Mouse (Mus musculus) c-Kit-positive CD71-positive TER-119-positive erythroid progenitor cells, embryonic 14.5 days (primary cell): Measurements from ENCODE around the gene 6030468B19Rik.
"Not testable (repeated sequence)": the region's sequence is repeated elsewhere in the genome, so short reads cannot be mapped to it uniquely, and the experiment has no call there.

Source experiments
- DNase-seq: peaks from one replicate; pipeline ENCODE4 v3.0.0-alpha.2; 2013; ENCODE audit warnings: low spot score

6030468B19Rik gene

DNA sequence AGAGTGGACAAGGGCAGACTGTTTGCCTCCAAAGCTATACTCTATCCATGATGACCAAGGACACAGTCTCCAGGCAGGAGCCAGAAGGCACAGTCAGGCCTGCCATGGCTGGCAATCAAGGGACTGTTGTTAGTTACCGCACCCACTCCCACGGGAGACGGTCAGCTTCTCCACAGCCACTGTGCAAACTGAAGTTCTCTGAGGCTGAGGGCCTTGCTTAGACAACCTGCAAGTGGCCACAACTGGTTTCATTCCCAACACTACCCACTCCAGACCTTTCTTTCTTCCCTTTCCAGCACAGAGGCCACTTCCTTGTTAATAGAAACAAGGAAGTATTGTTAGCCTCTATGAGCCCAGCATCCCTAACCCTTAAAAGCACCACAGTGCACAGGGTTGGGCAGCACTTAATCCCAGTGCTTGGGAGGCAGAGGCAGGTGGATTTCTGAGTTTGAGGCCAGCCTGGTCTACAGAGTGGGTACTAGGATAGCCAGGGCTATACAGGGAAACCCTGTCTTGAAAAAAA lies 5.8 kb downstream of the 6030468B19Rik start:
- DNase-seq = no peak

DNA sequence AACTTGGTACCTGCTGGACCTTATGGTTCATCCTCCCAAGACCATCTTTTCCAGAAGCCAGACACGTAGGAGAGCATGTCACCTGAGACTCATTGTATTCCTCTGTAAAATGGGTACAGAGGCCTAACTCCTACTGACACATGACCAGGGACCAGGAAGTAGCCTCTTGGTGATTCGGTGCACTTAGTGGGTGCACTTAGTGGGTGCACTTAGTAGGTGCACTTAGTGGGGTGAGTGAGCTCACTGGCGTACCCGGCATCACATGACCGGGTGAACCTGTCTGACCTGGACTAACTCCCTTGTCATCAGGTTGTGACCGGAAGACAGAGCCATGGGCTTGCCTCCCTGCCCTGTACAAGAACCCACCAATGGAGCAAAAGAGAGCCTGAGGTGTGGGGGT lies 9.3 kb downstream of the 6030468B19Rik start:
- DNase-seq = no peak

DNA sequence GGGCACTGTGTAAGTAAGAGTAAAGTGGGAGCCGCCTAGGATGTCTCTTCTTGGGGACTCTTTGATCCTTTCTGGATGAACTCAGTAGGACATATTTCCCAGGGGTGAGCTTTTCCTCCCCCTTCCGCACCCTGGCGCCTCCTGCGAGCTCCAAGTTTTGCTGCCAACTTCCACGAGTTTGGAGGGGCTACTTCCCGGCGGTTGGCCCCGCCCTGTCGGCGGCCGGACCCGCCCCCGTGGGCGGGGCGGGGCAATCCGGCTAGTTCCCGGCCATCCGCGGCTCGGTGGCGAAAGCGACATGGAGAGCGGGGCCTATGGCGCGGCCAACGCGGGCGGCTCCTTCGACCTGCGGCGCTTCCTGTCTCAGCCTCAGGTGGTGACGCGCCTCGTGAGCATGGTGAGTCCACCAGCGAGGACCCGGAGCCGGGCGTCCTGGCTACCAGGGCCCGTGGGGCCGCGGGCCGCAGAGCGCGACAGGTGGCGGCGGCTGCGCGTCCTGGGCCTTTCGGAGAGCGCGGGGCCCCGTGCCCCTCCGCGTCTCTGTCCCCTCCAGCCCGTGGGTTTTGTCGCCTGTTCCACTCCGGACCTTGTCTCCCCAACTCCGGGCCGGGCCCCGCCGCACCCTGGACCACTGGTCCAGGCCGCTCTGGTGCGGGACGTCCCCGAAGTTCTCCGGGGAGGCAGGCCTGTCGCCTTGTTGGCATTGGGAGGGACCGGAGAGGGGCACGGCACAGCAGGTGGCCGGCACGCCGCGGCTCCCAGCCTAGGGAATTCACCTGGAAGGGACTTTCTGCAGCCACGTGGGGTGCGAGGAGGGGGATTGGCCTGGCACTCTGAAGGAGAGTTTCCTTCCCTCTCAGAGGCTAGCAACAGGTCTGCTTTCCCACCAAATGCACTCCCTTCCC lies 12.2 kb downstream of the 6030468B19Rik start, which contains the start of the genes Gm20708 and Syngr2:
TSS of gene Gm20708 (plus strand) at position 262 of the 905 bp plus-strand sequence.
TSS of gene Syngr2 (plus strand) at position 262 of the 905 bp plus-strand sequence.
- peak; percentile 77 for DNase-seq

DNA sequence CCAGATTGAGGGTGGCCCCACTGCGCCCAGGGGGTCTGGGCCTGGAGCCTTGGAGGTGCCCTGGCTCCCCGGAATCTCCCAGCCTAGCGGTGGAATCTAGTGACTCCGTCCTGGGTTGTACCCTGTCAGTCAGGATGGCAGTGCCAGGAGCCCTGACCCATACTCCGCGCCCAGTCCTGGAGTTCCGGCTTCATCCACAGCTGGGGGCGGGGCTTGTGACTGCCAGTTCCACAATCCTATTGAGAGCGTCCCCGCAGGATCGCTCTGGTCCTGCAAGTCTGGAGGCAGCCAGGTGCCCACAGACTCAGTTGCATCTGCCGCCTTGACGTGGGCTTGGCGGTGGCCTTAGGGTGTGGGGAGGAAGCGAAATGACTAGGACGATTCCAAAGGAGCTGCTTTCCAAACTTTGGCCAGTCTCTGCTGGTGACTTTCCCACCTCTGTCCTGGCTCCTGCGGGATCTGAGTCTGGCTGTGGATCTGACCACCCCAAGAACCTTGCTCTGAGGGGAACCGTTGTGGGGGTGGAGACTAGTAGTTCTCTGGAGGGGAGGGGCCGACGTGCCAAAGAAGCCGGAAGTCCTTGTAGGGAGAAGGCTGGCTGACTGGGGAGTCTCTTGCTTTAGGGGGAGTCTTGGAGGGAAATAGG lies 13.1 kb downstream of the 6030468B19Rik start:
- peak; percentile 78 for DNase-seq

DNA sequence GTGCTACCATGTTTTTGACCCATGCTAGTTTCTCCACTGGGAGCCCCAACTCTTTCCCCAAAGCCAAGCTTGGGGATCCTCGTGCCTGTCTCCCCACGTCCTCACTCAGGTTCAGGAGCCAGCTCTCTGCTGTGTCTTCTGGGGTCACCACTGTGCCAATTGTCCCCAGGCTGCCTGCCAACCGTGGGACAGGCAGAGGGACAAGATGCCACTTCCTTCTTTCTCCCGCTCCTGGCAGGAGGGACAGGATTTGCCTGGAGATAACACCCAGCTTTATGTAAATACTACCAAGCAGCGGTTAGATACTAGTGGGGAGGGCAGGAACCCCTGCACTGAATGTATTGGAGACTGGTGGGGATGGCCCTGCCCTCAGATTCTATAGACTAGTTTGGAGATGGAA lies 16.4 kb downstream of the 6030468B19Rik start:
- DNase-seq = no peak

DNA sequence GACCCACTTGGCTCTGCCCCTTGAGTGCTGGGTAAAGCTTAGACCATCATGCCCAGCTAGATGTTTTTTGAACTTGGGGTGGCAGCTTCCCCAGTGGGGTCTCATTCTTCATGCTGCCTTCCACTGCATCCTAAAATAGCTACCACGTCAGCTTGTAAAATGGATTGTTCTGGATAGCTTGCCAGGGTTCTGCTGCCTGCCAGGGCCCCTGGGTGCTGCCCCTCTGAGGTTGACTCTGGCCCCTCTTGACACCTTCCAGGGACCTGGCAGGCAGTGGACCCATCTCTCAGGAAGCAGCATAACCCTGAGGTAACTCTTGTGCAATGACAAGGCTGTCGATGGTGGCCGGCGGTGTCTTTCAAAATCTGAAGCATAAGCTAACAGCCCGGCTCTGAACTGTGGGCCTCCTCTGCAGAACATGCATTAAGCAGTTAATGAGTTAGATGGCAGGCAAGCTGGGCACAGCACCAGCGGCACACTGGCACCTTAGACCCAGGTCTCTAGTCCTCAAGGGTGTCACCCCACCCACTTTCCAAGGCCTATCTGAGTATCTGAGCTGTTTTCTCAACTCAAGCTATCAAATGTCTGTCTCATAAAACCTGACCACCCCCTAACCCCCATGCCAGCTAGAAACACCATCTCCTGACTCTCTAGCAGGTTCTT lies 17.4 kb downstream of the 6030468B19Rik start:
- DNase-seq = no peak

DNA sequence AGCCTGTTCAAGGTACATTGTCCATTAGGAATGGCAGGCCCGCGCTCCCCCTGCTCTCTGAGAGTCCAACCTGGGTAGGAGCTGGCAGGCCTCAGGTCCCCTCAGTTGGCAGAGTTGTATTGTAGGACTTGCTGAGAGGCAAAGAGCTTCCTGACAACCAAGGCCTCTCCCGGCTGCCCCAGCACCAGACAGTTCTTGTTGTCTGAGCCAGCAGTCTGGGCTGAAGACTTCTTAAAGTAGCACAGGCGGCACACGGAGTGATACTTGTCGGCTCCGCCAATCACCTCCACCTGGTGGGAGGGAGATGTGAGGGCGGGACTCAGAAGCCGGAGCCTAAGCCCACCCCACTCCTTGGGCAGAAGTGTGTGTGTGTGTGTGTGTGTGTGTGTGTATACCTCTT lies 18.4 kb downstream of the 6030468B19Rik start:
- not testable (repeated sequence) for DNase-seq

DNA sequence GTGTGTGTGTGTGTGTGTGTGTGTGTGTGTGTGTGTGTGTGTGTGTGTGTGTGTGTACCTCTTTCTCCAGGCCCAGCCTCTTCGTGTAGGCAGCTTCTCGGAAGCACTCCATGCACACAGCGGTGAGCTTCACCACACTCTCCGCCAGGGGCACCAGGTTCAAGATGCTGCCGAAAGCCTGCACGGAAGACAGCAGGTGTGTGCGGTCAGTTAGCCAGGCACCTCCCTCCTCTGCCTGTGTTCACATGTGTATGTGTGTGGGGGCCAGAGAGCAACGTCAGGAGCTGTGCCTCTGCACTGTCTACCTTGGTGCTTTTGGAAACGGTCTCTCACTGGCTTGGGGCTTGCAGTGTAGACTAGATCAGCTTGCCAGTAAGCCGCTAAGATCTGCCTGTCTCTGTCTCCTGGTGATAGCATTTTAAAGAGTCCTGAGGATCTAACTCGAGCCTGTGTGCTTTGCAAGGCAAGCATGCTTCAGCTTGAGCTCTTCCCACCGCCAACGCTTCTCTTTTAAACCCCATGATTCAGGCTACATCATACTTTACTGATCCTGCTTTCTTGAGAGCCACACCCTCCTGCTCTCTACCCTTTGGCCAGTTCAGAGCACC lies 19.0 kb downstream of the 6030468B19Rik start:
- DNase-seq = no peak

DNA sequence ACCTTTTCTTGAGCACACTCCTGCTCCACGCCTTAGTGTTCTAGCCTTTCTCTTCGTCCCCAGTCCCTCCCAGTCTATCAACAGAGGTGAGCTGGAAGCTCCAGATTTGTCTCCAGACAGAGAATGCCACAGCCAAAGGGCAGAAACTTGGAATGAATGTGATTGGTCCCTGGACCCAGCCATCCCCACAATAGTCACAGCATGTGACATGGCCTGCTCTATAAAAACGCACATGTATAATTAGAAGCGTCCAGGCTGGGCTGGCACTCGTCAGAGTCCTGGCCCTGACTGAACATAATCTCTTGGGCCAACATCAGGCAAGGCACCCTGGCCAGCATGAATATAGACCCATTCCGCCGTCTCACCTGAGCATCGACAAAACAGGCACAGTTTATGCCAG lies 21.6 kb downstream of the 6030468B19Rik start:
- no peak for DNase-seq

DNA sequence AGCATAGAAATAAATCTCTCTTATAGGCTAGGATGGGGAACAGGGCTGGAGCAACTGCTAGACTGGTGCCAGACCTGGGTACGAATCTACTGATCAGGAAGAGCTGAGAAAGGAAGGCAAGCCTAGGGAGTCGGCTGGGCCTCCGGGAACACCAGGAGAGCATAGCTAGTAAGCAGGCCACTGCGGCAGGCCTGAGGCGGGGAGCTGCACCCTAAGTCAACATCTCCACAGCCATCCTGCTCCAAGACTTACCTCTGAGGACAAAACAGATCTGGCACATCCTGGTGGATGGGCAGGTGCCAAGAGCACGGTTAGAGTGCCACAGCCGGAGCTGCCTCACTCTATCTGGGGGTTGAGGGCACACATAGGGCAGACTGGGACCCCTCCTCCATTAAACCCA lies 22.7 kb downstream of the 6030468B19Rik start:
- DNase-seq = no peak

DNA sequence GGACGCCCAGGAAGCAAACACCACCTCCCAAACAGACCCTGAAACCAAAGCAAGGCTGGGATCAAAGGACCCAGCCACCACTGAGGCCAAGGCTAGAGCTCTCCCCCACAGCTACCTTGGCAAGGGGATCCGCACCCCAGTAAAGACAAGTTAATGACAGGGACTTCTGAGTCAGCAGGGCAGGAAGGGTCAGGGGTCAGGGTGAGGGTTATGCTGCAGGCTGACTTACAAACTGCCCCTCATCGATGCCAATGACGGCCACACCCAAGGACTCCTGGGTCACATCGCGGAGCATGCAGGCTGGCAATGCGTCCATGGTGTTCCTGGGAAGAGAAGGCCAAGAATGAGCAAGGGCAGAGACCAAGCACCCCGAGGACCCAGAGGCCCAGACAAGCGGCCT lies 24.4 kb downstream of the 6030468B19Rik start:
- no peak for DNase-seq

DNA sequence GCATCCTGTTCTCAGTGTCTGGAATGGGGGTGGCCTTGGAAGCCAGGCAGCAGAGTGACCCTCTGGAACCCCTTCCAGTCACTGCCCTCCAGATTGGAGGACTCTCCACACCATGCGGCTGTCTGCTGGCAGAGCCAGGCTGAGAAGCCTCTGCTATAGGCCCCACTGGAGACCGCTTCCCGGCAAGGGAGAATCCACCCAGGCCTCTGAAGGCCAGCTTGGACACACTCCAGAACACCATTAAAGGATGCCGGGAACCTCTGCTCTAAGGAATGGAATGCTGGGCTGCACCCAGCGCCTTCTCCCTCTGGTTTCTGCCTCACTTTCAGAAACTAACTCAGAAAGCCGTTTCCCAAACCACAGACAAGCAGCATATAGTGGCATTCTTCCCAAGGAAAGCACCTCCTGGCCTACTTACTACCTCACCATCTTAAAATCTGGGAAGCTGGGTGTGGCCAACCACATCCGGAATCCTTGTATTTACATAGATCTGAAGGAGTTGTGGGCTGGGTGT lies 25.3 kb downstream of the 6030468B19Rik start:
- no peak for DNase-seq

DNA sequence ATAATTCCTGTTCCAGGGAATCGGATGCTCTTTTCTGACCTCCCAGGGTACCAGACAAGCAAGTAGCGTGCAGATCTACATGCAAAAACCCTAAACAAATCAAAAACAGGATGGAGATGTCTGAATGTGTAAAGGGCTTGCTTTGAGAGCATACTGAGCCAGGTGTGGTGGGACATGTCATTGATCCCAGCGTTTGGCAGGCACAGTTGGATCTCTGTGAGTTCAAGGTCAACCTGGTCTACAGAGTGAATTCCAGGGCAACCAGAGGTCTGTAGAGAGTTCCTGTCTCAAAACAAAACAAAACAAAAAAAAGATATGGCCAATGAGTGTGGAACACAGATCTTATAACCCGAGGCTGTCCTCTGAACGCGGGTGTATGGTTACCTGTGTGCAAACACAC lies 26.0 kb downstream of the 6030468B19Rik start:
- no peak for DNase-seq

DNA sequence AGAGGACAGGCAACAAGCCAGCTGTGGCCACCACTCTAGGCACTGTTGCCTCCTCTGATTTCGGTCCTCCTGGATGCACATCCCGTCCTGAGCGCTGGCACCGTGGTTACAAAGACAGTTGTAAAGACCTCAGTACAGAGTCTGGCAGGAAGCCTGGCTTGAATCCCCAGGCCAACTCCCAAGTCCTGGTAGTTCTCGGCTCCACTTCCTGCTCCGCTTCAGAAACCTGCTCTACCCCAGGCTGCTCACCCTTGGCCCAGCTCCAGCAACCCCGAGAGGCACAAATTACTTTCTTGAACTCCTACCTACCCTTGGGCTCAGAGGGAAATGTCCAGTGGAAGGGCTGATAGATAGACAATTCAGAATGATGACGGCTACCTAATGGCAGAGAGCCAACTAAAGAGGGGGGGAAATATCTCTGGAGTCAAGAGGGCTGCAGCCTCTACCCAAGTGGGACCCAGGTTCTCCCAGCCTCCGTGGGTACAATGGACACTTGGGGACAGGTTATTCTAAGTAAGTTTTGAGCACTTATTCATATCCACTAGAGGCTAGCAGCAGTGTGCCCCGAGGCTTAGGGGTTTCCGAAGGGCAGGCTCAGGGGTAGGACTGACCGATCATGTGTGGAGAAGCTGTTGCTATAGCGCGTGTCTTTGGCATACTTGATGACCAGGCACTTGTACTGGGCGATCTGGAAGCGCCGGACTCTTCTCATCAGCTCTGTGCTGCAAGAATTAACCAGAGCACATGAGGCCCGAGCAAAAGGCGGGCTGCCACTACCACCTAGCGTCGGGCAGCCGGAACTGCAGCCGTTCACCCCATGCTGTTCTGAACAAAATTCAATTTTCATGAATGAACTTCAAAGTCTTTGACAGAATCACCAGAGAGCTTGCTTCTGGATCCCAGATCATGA lies 26.9 kb downstream of the 6030468B19Rik start:
- DNase-seq = peak; percentile 79

DNA sequence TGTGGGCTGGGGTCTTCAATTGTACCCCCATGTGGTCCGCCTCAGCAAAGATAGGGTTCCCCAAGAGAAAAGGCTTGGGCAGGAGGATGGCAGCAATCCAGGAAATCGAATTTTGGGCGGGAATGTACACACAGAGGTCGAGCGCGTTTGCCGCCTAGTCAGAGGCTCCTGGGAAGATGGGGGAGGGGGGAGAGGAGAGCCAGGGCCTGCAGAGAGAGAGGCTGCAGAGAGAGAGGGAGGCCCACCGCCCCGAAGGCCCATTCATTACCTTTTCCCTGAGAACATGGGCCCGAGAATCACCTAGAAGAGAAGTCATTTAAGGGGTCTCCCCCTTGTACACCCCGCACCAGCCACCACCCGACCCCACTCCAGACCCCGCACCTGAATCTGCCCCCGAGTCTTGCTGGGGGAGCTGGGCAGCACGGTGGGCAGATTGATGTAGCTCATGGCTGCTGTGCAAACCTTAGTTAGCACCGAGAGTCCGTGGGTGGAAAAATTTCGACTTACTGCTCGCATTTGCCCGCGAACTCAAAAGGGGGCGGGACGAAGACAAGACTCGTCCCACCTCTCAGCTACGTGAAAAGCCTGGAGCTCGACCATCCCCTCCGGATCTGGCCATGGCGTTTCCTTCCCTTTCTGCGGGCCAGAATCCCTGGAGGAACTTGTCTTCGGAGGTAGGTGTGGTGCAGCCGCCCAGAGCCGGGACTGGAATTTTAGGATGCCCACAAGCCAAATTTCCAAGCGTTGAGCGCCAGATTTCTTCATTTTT lies 28.1 kb downstream of the 6030468B19Rik start, which contains the start of the genes Afmid and Tk1:
TSS of gene Afmid (plus strand) at position 592 of the 769 bp plus-strand sequence.
TSS of gene Tk1 (minus strand) at position 760 of the 769 bp plus-strand sequence.
- DNase-seq = peak; percentile 84

DNA sequence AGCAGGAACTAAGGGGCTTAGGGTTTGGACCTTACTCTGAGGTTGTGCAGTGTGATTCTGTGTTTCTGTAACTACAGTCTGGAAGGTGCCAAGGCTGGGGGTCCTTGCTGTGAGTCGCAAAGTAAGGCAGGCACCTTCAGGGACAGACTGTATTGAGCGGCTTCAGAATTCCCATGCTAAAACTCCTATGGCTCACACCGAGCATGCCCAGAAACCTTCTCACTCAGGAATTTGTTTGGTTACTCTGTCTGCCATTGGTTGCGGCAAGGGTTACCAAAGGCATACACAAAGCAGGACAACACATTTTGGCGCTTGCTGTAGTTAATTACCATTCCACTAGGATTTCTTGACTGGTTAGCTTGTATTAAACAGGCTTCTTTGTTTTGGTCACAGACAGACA lies 28.7 kb downstream of the 6030468B19Rik start:
- no peak for DNase-seq

DNA sequence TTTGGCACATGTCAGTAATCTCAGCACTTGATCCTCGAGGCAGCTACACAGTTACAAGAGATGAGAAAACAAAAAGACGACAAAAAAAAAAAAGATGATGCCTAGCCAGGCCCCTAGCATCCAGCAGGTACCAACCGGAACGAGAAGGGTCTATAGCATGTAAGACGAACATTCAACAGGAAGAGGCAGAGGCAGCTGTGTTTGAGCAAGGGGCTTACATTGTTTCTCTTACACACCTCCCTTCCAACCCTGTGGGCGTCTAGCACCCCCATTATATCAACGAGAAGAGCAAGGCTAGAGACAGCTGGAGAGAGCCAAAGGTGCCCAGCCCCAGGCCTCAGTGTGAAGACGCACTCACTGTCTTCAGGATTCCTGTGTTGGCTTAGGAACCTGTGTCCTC lies 29.5 kb downstream of the 6030468B19Rik start:
- DNase-seq = no peak

DNA sequence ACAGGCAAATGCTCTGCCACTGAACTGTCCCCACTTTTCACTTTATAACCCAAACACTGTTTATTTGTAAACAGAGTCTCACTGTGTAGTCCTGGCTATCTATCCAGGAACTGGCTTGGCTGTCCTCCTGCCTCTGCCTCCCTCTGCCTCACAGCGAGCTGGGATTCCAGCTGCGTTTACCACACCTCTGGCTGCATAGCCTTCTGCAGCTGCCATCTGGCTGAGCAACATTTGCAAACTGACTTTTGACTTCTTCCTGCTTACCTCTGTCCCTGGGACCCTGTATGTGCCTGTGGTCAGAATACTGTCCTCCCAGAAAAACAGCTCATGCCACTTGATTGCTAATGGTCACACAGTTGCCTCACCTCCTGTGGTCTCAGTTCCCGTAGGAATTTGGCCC lies 29.9 kb downstream of the 6030468B19Rik start:
- no peak for DNase-seq

DNA sequence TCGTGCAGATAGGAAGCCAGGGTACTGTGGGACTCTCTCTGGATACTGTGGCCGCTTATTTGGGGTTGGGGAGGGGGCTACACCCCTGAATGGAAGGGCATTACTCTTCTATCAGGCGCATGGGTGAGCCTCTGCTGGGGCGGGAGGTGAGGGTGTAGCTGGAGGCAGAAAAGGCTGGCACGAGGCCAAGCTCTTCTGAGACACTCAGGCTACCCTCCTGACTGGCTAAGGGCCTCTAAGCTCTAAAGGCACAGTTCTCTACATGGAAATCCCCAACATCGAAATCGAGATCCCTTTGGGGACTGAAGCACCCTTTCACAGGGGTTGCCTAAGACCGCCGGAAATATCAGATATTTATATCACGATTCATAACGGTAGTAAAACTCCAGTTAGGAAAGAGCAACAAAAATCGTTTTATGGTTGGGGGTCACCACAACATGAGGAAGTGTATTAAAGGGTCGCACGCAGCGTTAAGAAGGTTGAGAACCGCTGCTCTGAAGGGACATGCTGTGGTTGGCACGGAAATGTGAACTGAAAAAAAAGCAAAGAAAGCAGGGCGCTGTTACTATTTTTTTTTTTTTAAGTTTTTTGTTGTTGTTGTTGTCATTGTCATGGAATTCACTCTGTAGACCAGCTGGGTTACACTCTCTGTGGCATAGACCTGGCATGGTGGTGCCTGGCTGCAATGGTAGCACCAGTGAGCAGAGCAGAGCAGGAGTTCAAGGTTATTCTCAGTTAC lies 30.9 kb downstream of the 6030468B19Rik start:
- DNase-seq = no peak
